Mouse (Mus musculus): Measurements from ENCODE around the gene Ddx25.

Gene Ddx25

DNA sequence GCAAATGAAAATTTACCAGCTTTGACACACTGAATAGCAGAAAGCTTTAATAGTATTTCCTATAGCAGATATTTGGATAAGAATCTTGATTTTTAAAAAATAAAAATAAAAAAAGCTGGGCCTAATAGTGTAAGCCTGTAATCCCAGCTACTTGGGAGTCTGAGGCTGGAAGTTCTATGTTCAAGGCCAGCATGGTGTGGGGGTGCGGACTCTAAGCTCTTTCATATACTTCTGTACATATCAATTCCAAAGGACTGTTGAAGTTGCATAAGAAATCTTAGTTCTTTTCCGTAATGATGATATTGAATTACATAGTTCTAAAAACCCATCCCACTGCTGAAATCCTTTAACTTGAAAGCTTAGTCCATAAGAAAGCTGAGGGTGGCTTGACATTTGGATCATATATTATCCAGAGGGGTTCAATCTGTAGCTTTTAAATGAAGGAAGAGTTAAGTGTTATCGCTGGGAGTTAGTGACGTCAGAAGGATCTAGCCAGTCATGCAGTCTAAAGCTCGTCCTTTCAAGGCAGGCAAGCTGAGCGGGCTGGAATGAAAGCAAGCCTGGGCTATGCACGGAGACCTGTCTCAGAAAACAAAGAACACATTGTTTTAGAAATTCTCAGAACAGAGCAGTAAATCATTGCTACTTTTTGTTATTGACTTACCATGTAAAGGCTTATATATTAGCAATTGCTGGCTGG is 65.1 kb downstream of the Ddx25 start:
- no peak for DNase-seq

DNA sequence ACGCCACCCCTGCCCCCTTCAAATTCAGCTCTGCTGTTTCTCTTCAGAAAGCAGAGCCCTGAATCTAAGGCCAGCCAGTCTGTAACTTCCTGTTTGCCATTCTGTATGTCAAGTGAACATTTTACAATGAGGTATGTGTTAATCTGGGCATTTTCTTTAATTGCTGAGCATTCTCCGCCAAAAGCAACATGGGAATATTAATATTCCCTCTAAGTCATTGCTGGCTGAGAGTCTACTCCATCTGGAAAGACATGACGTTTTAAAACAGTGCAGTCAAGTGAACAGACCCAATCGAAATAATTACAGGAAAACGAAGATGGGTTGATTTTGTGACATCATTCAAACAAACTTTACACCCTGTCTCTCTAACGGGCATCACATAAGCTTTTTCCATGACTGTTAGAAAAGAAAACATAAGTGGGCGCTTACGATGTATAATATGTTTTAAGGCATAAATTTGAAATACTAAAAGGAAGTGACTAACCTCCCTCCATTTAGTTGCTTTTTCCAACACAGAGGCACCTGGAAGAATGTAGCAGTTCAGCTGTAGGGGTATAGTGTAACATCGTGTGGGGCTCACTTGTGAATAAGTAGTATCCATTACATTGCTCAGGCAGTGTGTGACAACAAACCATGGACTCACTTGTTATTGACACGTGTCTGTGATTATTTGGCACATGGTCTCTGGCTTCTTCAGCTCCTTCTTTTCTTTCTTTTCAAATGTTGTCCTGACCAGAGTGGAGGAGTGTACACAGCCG is 67.0 kb downstream of the Ddx25 start:
- no peak for DNase-seq

DNA sequence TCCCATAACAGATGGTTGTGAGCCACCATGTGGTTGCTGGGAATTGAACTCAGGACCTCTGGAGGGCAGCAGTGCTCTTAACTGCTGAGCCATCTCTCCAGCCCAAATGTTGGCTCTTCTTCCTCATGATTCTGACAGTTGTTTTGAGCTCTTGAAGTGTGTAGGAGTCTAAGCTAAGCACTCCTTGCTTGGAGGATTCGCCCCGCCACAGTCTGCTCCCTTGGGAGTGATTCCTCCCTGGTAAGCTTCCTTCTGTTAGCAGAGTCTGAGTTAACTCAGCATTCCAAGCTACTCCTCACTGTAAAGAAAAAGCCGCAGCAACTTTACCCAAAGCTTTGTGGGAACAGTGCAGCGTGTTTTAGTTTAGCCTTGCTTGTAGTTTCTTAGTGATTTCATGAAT is 69.8 kb downstream of the Ddx25 start:
- DNase-seq, result no peak
